Mouse (Mus musculus) midbrain, embryonic 15.5 days (tissue): ENCODE results near the gene Wnt1. TPM values are rescaled to one million over a fixed set of nuclear protein-coding genes. Genes with fewer than 3 reads are reported as not detected.

Experiments
- ATAC-seq: fragments of 200-750 bp; cut with Nextera tagmentation; replicated peaks from 2 replicates; pipeline ENCODE4 v1.8.0; 2017; ENCODE audit warnings: moderate TSS enrichment
- H3K27ac ChIP-seq: fragments of 300-500 bp; sonication (generic); 2 replicates; pipeline ENCODE4 v1.5.1; 2015; ENCODE audit warnings: mild to moderate bottlenecking, inconsistent platforms
- H3K27me3 ChIP-seq: fragments of 300-500 bp; sonication (generic); replicated peaks from 2 replicates; pipeline ENCODE4 v1.6.1; 2015; ENCODE audit warnings: inconsistent platforms
- H3K36me3 ChIP-seq: fragments of 300-500 bp; sonication (generic); replicated peaks from 2 replicates; pipeline ENCODE4 v1.6.1; 2015; ENCODE audit warnings: inconsistent platforms
- H3K4me1 ChIP-seq: fragments of 300-500 bp; sonication (generic); 2 replicates; pipeline ENCODE4 v1.6.1; 2015; ENCODE audit warnings: inconsistent platforms
- H3K4me2 ChIP-seq: fragments of 300-500 bp; sonication (generic); 2 replicates; pipeline ENCODE4 v1.6.1; 2015; ENCODE audit warnings: inconsistent platforms, mild to moderate bottlenecking, moderate library complexity
- H3K4me3 ChIP-seq: fragments of 300-500 bp; sonication (generic); 2 replicates; pipeline ENCODE4 v1.5.1; 2015; ENCODE audit warnings: mild to moderate bottlenecking, inconsistent platforms
- H3K9ac ChIP-seq: fragments of 300-500 bp; sonication (generic); 2 replicates; pipeline ENCODE4 v1.6.1; 2015; ENCODE audit warnings: mild to moderate bottlenecking, inconsistent platforms
- H3K9me3 ChIP-seq: fragments of 300-500 bp; sonication (generic); 2 replicates; pipeline ENCODE4 v1.6.1; 2016; ENCODE audit warnings: inconsistent platforms
- WGBS: fragments of 180-500 bp; shearing (Covaris S2); methylation state at CpG from one replicate; pipeline ENCODE4 v1.1.7; 2015; ENCODE audit warnings: mixed read lengths; 5-methylcytosine and 5-hydroxymethylcytosine counted together
- polyA plus RNA-seq: library from polyadenylated mRNA; unstranded; fragments of >200 nt; fragmentation: Nextera tagmentation; extraction: Ambion mirVana; gene quantifications from 2 replicates; pipeline ENCODE4 v1.2.1, GENCODE M21; 2015

Wnt1 gene
- polyA plus RNA-seq, 1 experiment from 2014 or later = 2.9 TPM

DNA sequence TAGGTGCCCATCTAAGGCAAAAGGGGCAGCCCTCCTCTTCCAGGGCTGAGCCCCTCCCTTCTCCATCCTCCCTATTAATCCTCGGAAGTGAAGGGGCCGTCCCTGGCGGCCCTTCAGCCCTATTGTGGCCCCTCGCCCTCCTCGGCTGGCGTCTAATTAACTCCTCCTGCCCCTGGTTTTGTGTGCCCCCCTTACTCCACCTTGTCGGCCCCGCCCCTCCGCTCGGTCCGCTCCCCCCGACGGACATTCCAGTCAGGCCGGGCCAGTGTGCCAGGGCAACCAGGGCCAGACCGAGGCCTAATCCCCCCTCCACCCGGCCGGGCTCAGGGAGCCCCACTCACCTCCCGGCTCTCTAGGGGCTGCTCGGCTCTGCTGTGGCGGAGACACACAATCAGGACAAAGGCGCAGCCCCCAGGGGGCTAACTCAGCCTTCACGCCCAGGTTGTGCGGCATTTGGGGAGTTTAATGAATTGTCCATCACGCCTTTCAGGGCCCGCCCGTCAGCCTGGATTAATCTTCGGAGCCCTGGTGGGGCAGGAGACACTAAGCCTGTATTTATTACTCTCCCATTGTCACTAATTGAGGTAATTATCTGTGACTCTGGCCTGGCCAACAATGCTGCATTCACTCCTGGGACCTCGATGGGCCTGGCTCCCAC, 8.3 kb downstream of the Wnt1 start:
- 3% methylated on average over 28 of the region's 28 CpGs for WGBS
- peak; percentile 88 for ATAC-seq
- peak overlapping the region; percentile 12; the same call in 1 of the 2 replicates for H3K4me2 ChIP-seq

DNA sequence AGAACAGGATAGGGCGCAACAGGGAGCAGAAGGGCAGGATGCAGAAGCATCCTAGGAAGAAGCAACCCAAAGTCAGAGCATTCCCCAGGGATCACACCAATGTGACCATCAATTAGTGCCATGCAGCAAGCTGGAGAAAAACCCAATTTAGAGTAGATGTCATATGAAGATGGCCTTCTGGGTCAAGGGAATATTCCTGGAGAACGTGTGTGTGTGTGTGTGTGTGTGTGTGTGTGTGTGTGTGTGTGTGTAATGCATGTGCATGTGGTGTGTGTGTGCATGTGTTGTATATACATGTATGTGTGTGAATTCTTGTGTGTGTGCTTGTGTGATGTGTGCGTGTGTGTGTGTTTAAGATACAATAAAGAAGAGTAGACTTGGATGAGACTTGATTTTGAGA, 9.2 kb downstream of the Wnt1 start:
- H3K9ac ChIP-seq = no peak overlapping the region
- H3K9me3 ChIP-seq = no peaks in the 10 kb centered on the region
- H3K36me3 ChIP-seq = no peaks in the 10 kb centered on the region
- no peak overlapping the region for H3K4me3 ChIP-seq
- H3K4me2 ChIP-seq = no peak overlapping the region
- no peak overlapping the region for H3K27ac ChIP-seq
- WGBS = 40% methylated on average over 3 of the region's 3 CpGs
- no peak for ATAC-seq
- H3K27me3 ChIP-seq = peaks cover 93% of the 10 kb centered on the region
- H3K4me1 ChIP-seq = peaks cover 24% of the 10 kb centered on the region

More for the DNA sequence above, 8.3 kb downstream of the Wnt1 start:
- peaks cover 27% of the 10 kb centered on the region; the same call in 1 of the 2 replicates for H3K4me1 ChIP-seq
- no peaks in the 10 kb centered on the region for H3K9me3 ChIP-seq
- H3K9ac ChIP-seq = no peak overlapping the region
- peaks cover 93% of the 10 kb centered on the region for H3K27me3 ChIP-seq
- no peaks in the 10 kb centered on the region for H3K36me3 ChIP-seq
- H3K27ac ChIP-seq = no peak overlapping the region
- H3K4me3 ChIP-seq = no peak overlapping the region

- 6% methylated on average over 12 of the region's 12 CpGs for WGBS
- ATAC-seq = no peak
- H3K36me3 ChIP-seq = no peaks in the 10 kb centered on the region
- peaks cover 28% of the 10 kb centered on the region for H3K4me1 ChIP-seq
- H3K27ac ChIP-seq = no peak overlapping the region
- H3K27me3 ChIP-seq = peaks cover 92% of the 10 kb centered on the region
- H3K4me3 ChIP-seq = no peak overlapping the region
- no peak overlapping the region for H3K9ac ChIP-seq
- H3K9me3 ChIP-seq = no peaks in the 10 kb centered on the region
- no peak overlapping the region for H3K4me2 ChIP-seq
Measured at GRCm38 (mm10) chr15:98799396-98799795, 9.7 kb downstream of the Wnt1 start.

- peaks cover 96% of the 10 kb centered on the region for H3K27me3 ChIP-seq
- 9% methylated on average over 8 of the region's 8 CpGs for WGBS
- no peaks in the 10 kb centered on the region for H3K36me3 ChIP-seq
- H3K4me3 ChIP-seq = no peak overlapping the region
- H3K27ac ChIP-seq = no peak overlapping the region
- ATAC-seq = no peak
- H3K9ac ChIP-seq = no peak overlapping the region
- peaks cover 48% of the 10 kb centered on the region for H3K4me1 ChIP-seq
- no peak overlapping the region for H3K4me2 ChIP-seq
- H3K9me3 ChIP-seq = no peaks in the 10 kb centered on the region
Measured at GRCm38 (mm10) chr15:98802926-98803325, 13.3 kb downstream of the Wnt1 start.

- Histone ChIP-seq H3K9ac (0 out of 2 replicates have a peak overlapping the region, but pooled peaks have one; percentile 27), H3K4me1 (peaks cover 53% of the 10 kb centered on the region)
Measured at GRCm38 (mm10) chr15:98804054-98804453, 14.4 kb downstream of the Wnt1 start.

GRCm38 (mm10) chr15:98805324-98806040, 15.8 kb downstream of the Wnt1 start:
- peak overlapping the region; percentile 88 for H3K4me2 ChIP-seq
- H3K4me1 ChIP-seq = peaks cover 54% of the 10 kb centered on the region
- no peaks in the 10 kb centered on the region for H3K36me3 ChIP-seq
- peak overlapping the region; percentile 51 for H3K9ac ChIP-seq
- no peak overlapping the region for H3K27ac ChIP-seq
- peak; percentile 46; the same call in 1 of the 2 replicates for ATAC-seq
- peaks cover 95% of the 10 kb centered on the region for H3K27me3 ChIP-seq
- under 1% methylated on average over 64 of the region's 64 CpGs for WGBS
- H3K4me3 ChIP-seq = peak overlapping the region; percentile 48
- no peaks in the 10 kb centered on the region for H3K9me3 ChIP-seq

More at GRCm38 (mm10) chr15:98804054-98804453, 14.4 kb downstream of the Wnt1 start:
- H3K4me2 ChIP-seq = peak overlapping the region; percentile 44
- H3K4me3 ChIP-seq = peak overlapping the region; percentile 24
- H3K36me3 ChIP-seq = no peaks in the 10 kb centered on the region
- ATAC-seq = no peak
- H3K27me3 ChIP-seq = peaks cover 97% of the 10 kb centered on the region
- H3K27ac ChIP-seq = no peak overlapping the region
- no peaks in the 10 kb centered on the region for H3K9me3 ChIP-seq
- WGBS = under 1% methylated on average over 32 of the region's 32 CpGs

GRCm38 (mm10) chr15:98806071-98806808, 16.6 kb downstream of the Wnt1 start:
- H3K9ac ChIP-seq = no peak overlapping the region
- H3K4me2 ChIP-seq = peak overlapping the region; percentile 88
- H3K27ac ChIP-seq = no peak overlapping the region
- H3K4me1 ChIP-seq = peaks cover 54% of the 10 kb centered on the region
- H3K4me3 ChIP-seq = peak overlapping the region; percentile 48
- no peak for ATAC-seq
- peaks cover 90% of the 10 kb centered on the region for H3K27me3 ChIP-seq
- H3K36me3 ChIP-seq = no peaks in the 10 kb centered on the region
- WGBS = 4% methylated on average over 30 of the region's 30 CpGs
- H3K9me3 ChIP-seq = no peaks in the 10 kb centered on the region

DNA sequence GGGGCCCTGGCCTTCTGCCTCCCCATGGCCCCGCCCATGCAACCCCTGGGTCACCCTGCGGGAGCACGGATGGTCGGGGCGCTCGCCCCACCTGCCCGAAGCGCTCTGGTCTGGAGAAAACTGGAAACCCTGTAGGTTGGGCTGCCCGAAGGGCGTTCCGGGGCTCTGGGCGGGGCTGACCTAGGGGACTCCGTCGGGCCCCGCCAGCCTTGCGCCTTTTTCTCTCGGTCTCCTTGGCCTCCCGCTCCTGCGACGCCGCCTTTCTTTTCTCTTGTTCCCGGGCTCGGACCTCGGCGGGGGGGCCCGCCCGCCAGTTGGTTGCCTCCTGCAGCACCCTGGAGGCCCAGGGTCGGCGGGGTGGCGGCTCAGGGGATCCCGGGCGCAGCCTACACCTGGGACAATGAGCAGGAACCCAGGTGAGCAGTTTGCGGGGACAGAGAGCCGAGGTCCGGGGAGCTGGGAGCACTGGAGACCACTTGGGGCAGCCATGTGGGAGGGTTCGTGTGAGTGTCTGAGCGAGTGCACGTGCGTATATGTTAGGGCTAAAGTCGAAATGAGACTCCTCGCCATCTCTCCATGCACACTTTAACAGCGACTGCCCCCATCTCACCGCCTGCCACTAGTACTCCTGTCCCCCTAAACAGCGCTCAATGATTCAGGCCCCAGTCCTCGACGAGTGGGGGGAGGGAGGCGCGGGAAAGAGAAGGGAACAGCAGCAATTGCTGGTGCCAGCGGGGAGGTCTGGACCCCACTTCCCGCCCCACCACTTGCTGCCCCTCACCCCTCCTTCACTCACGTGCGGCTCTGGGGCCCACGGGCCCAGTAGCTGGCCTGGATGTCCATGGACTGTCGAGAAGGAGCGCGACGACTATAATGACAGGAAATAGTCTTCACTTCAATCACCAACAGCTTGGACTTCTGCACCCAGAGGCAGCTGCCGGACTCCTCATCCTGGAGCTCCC, 17.4 kb downstream of the Wnt1 start:
- Histone ChIP-seq H3K36me3 (no peaks in the 10 kb centered on the region), H3K4me1 (peaks cover 54% of the 10 kb centered on the region), H3K4me2 (peak overlapping the region; percentile 79), H3K27me3 (peaks cover 82% of the 10 kb centered on the region), H3K4me3 (peak overlapping the region; percentile 48), H3K27ac (no peak overlapping the region), H3K9me3 (no peaks in the 10 kb centered on the region), H3K9ac (no peak overlapping the region)
- WGBS = under 1% methylated on average over 58 of the region's 58 CpGs
- no peak for ATAC-seq

- H3K27me3 ChIP-seq = peaks cover 72% of the 10 kb centered on the region
- peak overlapping the region; percentile 48 for H3K4me3 ChIP-seq
- ATAC-seq = peak; percentile 40; the same call in 1 of the 2 replicates
- no peaks in the 10 kb centered on the region for H3K9me3 ChIP-seq
- 0 out of 2 replicates have a peak overlapping the region, but pooled peaks have one; percentile 11 for H3K27ac ChIP-seq
- peak overlapping the region; percentile 79 for H3K4me2 ChIP-seq
- peaks cover 54% of the 10 kb centered on the region for H3K4me1 ChIP-seq
- under 1% methylated on average over 33 of the region's 34 CpGs for WGBS
- peaks cover 6% of the 10 kb centered on the region; the same call in 1 of the 2 replicates for H3K36me3 ChIP-seq
- peak overlapping the region; percentile 39 for H3K9ac ChIP-seq
Measured at GRCm38 (mm10) chr15:98807895-98808650, 18.4 kb downstream of the Wnt1 start.

GRCm38 (mm10) chr15:98808651-98809134, 19.0 kb downstream of the Wnt1 start:
- Histone ChIP-seq H3K36me3 (peaks cover 12% of the 10 kb centered on the region; the same call in 1 of the 2 replicates), H3K4me1 (peaks cover 53% of the 10 kb centered on the region), H3K4me3 (peak overlapping the region; percentile 48), H3K4me2 (peak overlapping the region; percentile 79), H3K9ac (peak overlapping the region; percentile 39; the same call in 1 of the 2 replicates), H3K27ac (0 out of 2 replicates have a peak overlapping the region, but pooled peaks have one; percentile 11), H3K9me3 (no peaks in the 10 kb centered on the region), H3K27me3 (peaks cover 66% of the 10 kb centered on the region)
- 5% methylated on average over 6 of the region's 6 CpGs for WGBS
- peak; percentile 44; the same call in 1 of the 2 replicates for ATAC-seq
